Mouse (Mus musculus) limb, embryonic 11.5 days (tissue): ENCODE results near the gene Clasrp. TPM values are rescaled to one million over a fixed set of nuclear protein-coding genes. Genes with fewer than 3 reads are reported as not detected.

Experiments used
- ATAC-seq: fragments of 200-750 bp; cut with Nextera tagmentation; 2 replicates; pipeline ENCODE4 v1.8.0; 2017; ENCODE audit warnings: low read depth; ENCODE audit not compliant: insufficient number of reproducible peaks, low FRiP score, low TSS enrichment
- DNase-seq: peaks from one replicate; pipeline ENCODE4 v3.0.0-alpha.2; 2015; ENCODE audit warnings: low spot score
- H3K27ac ChIP-seq: fragments of 300-500 bp; sonication (generic); replicated peaks from 2 replicates; pipeline ENCODE4 v1.5.1; 2014; ENCODE audit warnings: low read depth, mild to moderate bottlenecking, low read length
- H3K27me3 ChIP-seq: fragments of 300-500 bp; sonication (generic); 2 replicates; pipeline ENCODE4 v1.6.1; 2014; ENCODE audit warnings: mild to moderate bottlenecking, low read length, mixed read lengths; ENCODE audit not compliant: control insufficient read depth, insufficient read depth
- H3K36me3 ChIP-seq: fragments of 300-500 bp; sonication (generic); 2 replicates; pipeline ENCODE4 v1.6.1; 2014; ENCODE audit warnings: mild to moderate bottlenecking, low read length, moderate library complexity, mixed read lengths; ENCODE audit not compliant: control insufficient read depth, insufficient read depth
- H3K4me1 ChIP-seq: fragments of 300-500 bp; sonication (generic); 2 replicates; pipeline ENCODE4 v1.6.1; 2014; ENCODE audit warnings: low read length, mixed read lengths; ENCODE audit not compliant: control insufficient read depth, insufficient read depth
- H3K4me2 ChIP-seq: fragments of 300-500 bp; sonication (generic); 2 replicates; pipeline ENCODE4 v1.6.1; 2014; ENCODE audit warnings: low read depth, mild to moderate bottlenecking, moderate library complexity; ENCODE audit not compliant: severe bottlenecking
- H3K4me3 ChIP-seq: fragments of 300-500 bp; sonication (generic); 2 replicates; pipeline ENCODE4 v1.5.1; 2014; ENCODE audit warnings: low read depth, low read length
- H3K9ac ChIP-seq: fragments of 300-500 bp; sonication (generic); 2 replicates; pipeline ENCODE4 v1.6.1; 2014; ENCODE audit warnings: mild to moderate bottlenecking, low read length
- H3K9me3 ChIP-seq: fragments of 300-500 bp; sonication (generic); 2 replicates; pipeline ENCODE4 v1.6.1; 2016; ENCODE audit warnings: low read length; ENCODE audit not compliant: control insufficient read depth
- WGBS: fragments of 180-500 bp; shearing (Covaris S2); extraction: QIAGEN DNeasy Blood & Tissue Kit; methylation state at CpG from one replicate; pipeline ENCODE4 v1.1.7; 2014; 5-methylcytosine and 5-hydroxymethylcytosine counted together
- polyA plus RNA-seq: library from polyadenylated mRNA; unstranded; fragments of >200 nt; fragmentation: Nextera tagmentation; extraction: Ambion mirVana; gene quantifications from 2 replicates; pipeline ENCODE4 v1.2.1, GENCODE M21; 2014

Gene Clasrp
- polyA plus RNA-seq, 1 experiment from 2014 or later, result 55.9 TPM

- Histone ChIP-seq H3K4me3 (peak overlapping the region; percentile 29), H3K4me2 (peak overlapping the region; percentile 74; the same call in 1 of the 2 replicates), H3K4me1 (peaks cover 5% of the 10 kb centered on the region; the same call in 1 of the 2 replicates), H3K9me3 (no peaks in the 10 kb centered on the region), H3K9ac (no peak overlapping the region; the same call in 1 of the 2 replicates), H3K27ac (no peak overlapping the region), H3K36me3 (peaks cover 11% of the 10 kb centered on the region), H3K27me3 (peaks cover 28% of the 10 kb centered on the region)
- no peak for DNase-seq
- no peak for ATAC-seq
- WGBS, result 12% methylated on average over 10 of the region's 10 CpGs
These were observed 26.3 kb downstream of the Clasrp start for GRCm38 (mm10) chr7:19577877-19578414.

GRCm38 (mm10) chr7:19577141-19577852 is 27.0 kb downstream of the Clasrp start, which contains the start of the genes Zfp296 and Gemin7:
TSS of gene Zfp296 (plus strand) at chr7:19577287.
TSS of gene Gemin7 (minus strand) at chr7:19577595.
- no peak for ATAC-seq
- H3K4me2 ChIP-seq, result peak within 1 kb of the TSS; percentile 74
- DNase-seq, result peak; percentile 55
- peak within 1 kb of the TSS; percentile 12; the same call in 1 of the 2 replicates for H3K9ac ChIP-seq
- H3K27ac ChIP-seq, result no peak within 1 kb of the TSS
- no peaks in the 10 kb centered on the region for H3K9me3 ChIP-seq
- peaks cover 28% of the 10 kb centered on the region for H3K27me3 ChIP-seq
- under 1% methylated on average over 56 of the region's 56 CpGs for WGBS
- H3K4me3 ChIP-seq, result peak within 1 kb of the TSS; percentile 29
- H3K36me3 ChIP-seq, result peaks cover 10% of the 10 kb centered on the region
- peaks cover 8% of the 10 kb centered on the region for H3K4me1 ChIP-seq

DNA sequence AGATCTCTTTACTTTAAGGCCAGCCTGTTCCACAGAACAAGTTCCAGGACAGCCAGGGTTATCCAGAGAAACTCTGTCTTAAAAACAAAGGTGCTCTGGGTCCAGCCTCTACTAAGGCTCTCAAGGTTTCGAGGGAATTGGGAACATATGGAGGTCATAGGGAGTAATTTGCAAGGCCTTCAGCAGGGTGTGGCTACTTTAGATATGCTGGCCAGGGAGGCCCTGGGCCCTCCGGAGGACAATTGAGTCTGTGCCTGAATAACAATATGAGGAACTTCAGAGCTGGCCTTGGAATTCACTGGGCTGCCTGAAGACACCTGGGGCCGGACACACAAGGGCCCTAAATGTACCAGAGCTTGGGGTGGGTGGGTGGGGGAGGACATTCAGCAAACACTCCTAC is 28.7 kb downstream of the Clasrp start:
- peaks cover 28% of the 10 kb centered on the region for H3K27me3 ChIP-seq
- H3K4me1 ChIP-seq, result peaks cover 9% of the 10 kb centered on the region
- H3K9me3 ChIP-seq, result no peaks in the 10 kb centered on the region
- WGBS, result 61% methylated on average over 3 of the region's 3 CpGs
- DNase-seq (no peak), ATAC-seq (no peak)
- no peak overlapping the region for H3K4me2 ChIP-seq
- no peak overlapping the region for H3K4me3 ChIP-seq
- H3K9ac ChIP-seq, result no peak overlapping the region
- no peak overlapping the region for H3K27ac ChIP-seq
- 0 out of 2 replicates have a peak, but pooled peaks cover 4% of the 10 kb centered on the region for H3K36me3 ChIP-seq

- Histone ChIP-seq H3K36me3 (peaks cover 2% of the 10 kb centered on the region; the same call in 1 of the 2 replicates), H3K27ac (no peak overlapping the region), H3K27me3 (peaks cover 22% of the 10 kb centered on the region), H3K4me2 (peak overlapping the region; percentile 79), H3K4me3 (peak overlapping the region; percentile 87), H3K4me1 (peaks cover 9% of the 10 kb centered on the region), H3K9ac (peak overlapping the region; percentile 88), H3K9me3 (no peaks in the 10 kb centered on the region)
- WGBS, result 23% methylated on average over 16 of the region's 16 CpGs
- no peak for DNase-seq
- no peak for ATAC-seq
These were observed 30.5 kb downstream of the Clasrp start for GRCm38 (mm10) chr7:19573776-19574140.

DNA sequence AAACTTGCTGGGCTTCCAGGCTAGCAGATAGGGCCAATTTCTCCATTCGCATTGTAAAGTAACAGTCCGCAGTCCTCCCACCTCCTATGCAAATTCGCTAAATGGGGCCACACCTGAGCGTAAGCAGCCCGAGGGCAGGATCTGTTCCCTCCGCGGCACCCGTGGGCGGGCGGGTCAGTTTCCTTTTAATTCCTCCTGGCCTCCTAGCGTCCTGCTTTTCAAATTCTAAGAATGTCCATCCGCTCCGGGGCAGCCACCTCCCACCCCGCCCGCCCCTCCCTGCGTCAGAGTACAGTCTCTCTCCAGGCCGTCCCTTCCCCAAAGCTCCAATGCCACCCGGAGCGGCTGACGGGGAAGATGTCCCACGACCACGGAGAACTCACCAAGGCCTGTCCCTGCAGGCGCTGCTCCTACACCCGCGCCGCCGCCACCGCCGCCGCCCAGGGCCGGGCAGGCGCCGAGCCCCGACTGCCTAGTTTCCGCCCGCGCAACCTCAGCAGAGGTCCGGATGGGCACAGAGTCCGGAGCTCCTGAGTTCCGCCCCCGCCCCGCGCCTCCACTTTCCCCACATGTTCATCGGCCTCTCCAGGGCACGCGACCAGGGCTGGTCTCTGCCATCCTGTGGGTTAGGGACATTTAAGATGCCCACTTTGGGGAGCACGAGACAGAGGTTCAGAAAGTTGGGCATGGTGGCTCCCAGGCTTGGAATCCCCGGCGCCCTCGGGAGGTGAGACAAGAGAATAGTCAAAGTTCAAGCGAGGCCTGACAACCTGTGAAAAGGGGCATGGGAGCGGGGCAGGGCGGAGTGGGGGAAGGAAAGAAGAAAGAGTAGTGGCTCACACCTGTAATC is 31.1 kb downstream of the Clasrp start:
- Histone ChIP-seq H3K4me3 (peak overlapping the region; percentile 87), H3K27ac (peak overlapping the region; percentile 65), H3K4me1 (peaks cover 9% of the 10 kb centered on the region), H3K27me3 (peaks cover 16% of the 10 kb centered on the region), H3K9me3 (no peaks in the 10 kb centered on the region), H3K4me2 (peak overlapping the region; percentile 79), H3K9ac (peak overlapping the region; percentile 88), H3K36me3 (peaks cover 4% of the 10 kb centered on the region; the same call in 1 of the 2 replicates)
- DNase-seq (peak; percentile 92), ATAC-seq (peak; percentile 77)
- under 1% methylated on average over 53 of the region's 53 CpGs for WGBS

- H3K27ac ChIP-seq, result no peak overlapping the region
- H3K4me1 ChIP-seq, result peaks cover 9% of the 10 kb centered on the region
- ATAC-seq, result no peak
- no peak for DNase-seq
- no peaks in the 10 kb centered on the region for H3K27me3 ChIP-seq
- peaks cover 14% of the 10 kb centered on the region for H3K36me3 ChIP-seq
- H3K9ac ChIP-seq, result no peak overlapping the region
- no peak overlapping the region for H3K4me2 ChIP-seq
- WGBS, result 84% methylated on average over 3 of the region's 3 CpGs
- no peak overlapping the region for H3K4me3 ChIP-seq
- H3K9me3 ChIP-seq, result no peaks in the 10 kb centered on the region
These were observed 34.6 kb downstream of the Clasrp start for GRCm38 (mm10) chr7:19569647-19570046.

DNA sequence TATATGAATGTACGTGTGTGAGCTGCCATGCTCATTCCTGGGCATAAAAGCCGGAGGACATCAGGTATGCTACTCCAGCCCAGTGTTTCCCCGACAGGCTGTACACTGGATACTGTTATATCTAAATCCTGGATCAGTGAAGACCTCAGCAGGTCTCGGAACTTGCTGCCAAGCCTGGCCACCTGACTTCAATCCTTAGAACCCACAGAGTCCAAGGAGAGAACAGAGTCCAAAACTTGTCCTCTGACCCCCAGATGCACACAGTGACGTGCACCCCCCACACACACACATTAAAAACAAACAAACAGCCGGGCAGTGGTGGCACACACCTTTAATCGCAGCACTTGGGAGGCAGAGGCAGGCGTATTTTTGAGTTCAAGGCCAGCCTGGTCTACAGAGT is 36.9 kb downstream of the Clasrp start:
- Histone ChIP-seq H3K27ac (no peak overlapping the region), H3K9ac (no peak overlapping the region), H3K9me3 (no peaks in the 10 kb centered on the region), H3K4me1 (peaks cover 8% of the 10 kb centered on the region), H3K27me3 (no peaks in the 10 kb centered on the region), H3K36me3 (peaks cover 19% of the 10 kb centered on the region), H3K4me2 (no peak overlapping the region), H3K4me3 (no peak overlapping the region)
- DNase-seq (no peak), ATAC-seq (no peak)
- WGBS, result 91% methylated on average over 8 of the region's 8 CpGs

DNA sequence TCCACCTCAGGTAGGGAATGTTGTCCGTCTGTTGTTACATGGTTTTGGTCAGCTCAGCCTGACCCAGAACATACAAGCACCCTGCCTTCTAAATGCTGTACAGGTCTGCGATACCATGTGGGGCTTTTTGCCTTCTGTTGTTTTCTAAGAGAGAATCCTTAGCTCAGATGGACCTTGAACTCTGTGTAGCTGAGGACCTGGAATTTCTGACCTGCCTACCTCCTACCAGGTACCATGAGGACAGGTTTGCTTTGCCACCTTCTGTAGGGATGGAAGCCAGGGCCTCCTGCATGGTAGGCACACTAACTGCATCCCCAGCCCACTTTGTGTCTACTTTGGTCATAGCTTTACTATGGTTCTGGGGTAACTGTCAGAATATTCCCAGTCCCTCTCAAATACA is 38.5 kb downstream of the Clasrp start:
- no peak overlapping the region for H3K9ac ChIP-seq
- no peaks in the 10 kb centered on the region for H3K9me3 ChIP-seq
- no peak overlapping the region for H3K4me2 ChIP-seq
- H3K27me3 ChIP-seq, result no peaks in the 10 kb centered on the region
- no peak overlapping the region for H3K4me3 ChIP-seq
- peaks cover 19% of the 10 kb centered on the region for H3K36me3 ChIP-seq
- ATAC-seq, result no peak
- no peak for DNase-seq
- peaks cover 9% of the 10 kb centered on the region for H3K4me1 ChIP-seq
- no peak overlapping the region for H3K27ac ChIP-seq
- WGBS, result 91% methylated on average over 2 of the region's 2 CpGs
